23 mouse cellular contexts compared by ENCODE assay signal in genomic region chr2:132096582-132096981, GRCm38 (mm10). TPM values are rescaled to one million over a fixed set of nuclear protein-coding genes. Genes with fewer than 3 reads are reported as not detected.
DNase-seq lines count a peak whose midpoint lies in the region; ATAC-seq lines count a peak whose summit lies in the region.
"Had no signal": no experiment of that assay in that cellular context is flagged by ENCODE, and none has a peak within 500 bp of the region (broad histone marks: within the 10 kb centered on the region; RNA-seq: fewer than 3 reads in every experiment).

No protein-coding gene starts in this region.

- DNase-seq in adrenal gland, postnatal 25 days, result peak; percentile 43
- DNase-seq in adrenal gland, adult 8-10 months, result no peak
- no peak for DNase-seq in kidney, postnatal 10 days
- peak; percentile 46 for DNase-seq in testis, postnatal 14 days (ENCODE audit: low spot score)
- no peak for DNase-seq in testis, postnatal 10 days (ENCODE audit: low spot score)
- DNase-seq in midbrain, embryonic 14.5 days, result no peak
- DNase-seq: cerebellum, adult 2 months; cerebellum, postnatal 10 days; gastrocnemius, postnatal 10 days; heart, adult 2 months; heart, postnatal 14 days had no signal

- no peak overlapping the region for H3K27ac ChIP-seq in kidney, embryonic 14.5 days (ENCODE audit: low read depth, low read length)
- peak overlapping the region; percentile 89 for H3K27ac ChIP-seq in macrophage
- no peak overlapping the region for H3K27ac ChIP-seq in midbrain, embryonic 14.5 days (replicated peaks; ENCODE audit: low read depth, low read length)
- H3K27ac ChIP-seq: embryonic facial prominence, embryonic 12.5 days; forebrain, embryonic 15.5 days; heart, adult 2 months; heart, embryonic 15.5 days; hindbrain, embryonic 10.5 days; hindbrain, embryonic 14.5 days; intestine, embryonic 15.5 days had no signal

- no peak overlapping the region for H3K4me3 ChIP-seq in kidney, embryonic 14.5 days (ENCODE audit: low read length)
- no peak overlapping the region for H3K4me3 ChIP-seq in macrophage (ENCODE audit: inconsistent target)
- no peak overlapping the region for H3K4me3 ChIP-seq in midbrain, embryonic 14.5 days (replicated peaks; ENCODE audit: low read depth, low read length)
- H3K4me3 ChIP-seq: embryonic facial prominence, embryonic 12.5 days; forebrain, embryonic 15.5 days; heart, adult 2 months; heart, embryonic 15.5 days; hindbrain, embryonic 10.5 days; intestine, embryonic 15.5 days had no signal

- no peak overlapping the region for H3K4me2 ChIP-seq in kidney, embryonic 14.5 days (replicated peaks; ENCODE audit: low read depth, low read length)
- H3K4me2 ChIP-seq in midbrain, embryonic 14.5 days (ENCODE audit: low read length), result no peak overlapping the region
- H3K4me2 ChIP-seq: embryonic facial prominence, embryonic 12.5 days; forebrain, embryonic 15.5 days; heart, embryonic 11.5 days; heart, embryonic 15.5 days; hindbrain, embryonic 14.5 days; intestine, embryonic 15.5 days had no signal

- H3K79me2 ChIP-seq in macrophage (ENCODE audit: inconsistent target), result peaks cover 91% of the 10 kb centered on the region

- no peak overlapping the region for H3K9ac ChIP-seq in kidney, embryonic 14.5 days (ENCODE audit: low read depth, low read length)
- no peak overlapping the region for H3K9ac ChIP-seq in midbrain, embryonic 14.5 days (replicated peaks; ENCODE audit: low read length)
- H3K9ac ChIP-seq: embryonic facial prominence, embryonic 12.5 days; forebrain, embryonic 15.5 days; heart, embryonic 15.5 days; hindbrain, embryonic 14.5 days; intestine, embryonic 15.5 days had no signal

- no peaks in the 10 kb centered on the region for H3K9me3 ChIP-seq in kidney, embryonic 14.5 days (ENCODE audit: control insufficient read depth, low read length)
- H3K9me3 ChIP-seq in midbrain, embryonic 14.5 days (ENCODE audit: control insufficient read depth, low read length), result no peaks in the 10 kb centered on the region
- H3K9me3 ChIP-seq: embryonic facial prominence, embryonic 12.5 days; forebrain, embryonic 15.5 days; G1E; heart, embryonic 15.5 days; hindbrain, embryonic 10.5 days; intestine, embryonic 15.5 days had no signal

- no peaks in the 10 kb centered on the region for H3K27me3 ChIP-seq in kidney, embryonic 14.5 days (ENCODE audit: control insufficient read depth, insufficient read depth, low read length)
- H3K27me3 ChIP-seq in midbrain, embryonic 14.5 days (ENCODE audit: control insufficient read depth, insufficient read depth, low read length), result no peaks in the 10 kb centered on the region
- H3K27me3 ChIP-seq: embryonic facial prominence, embryonic 12.5 days; forebrain, embryonic 15.5 days; heart, embryonic 15.5 days; intestine, embryonic 15.5 days; Patski had no signal

- 35% methylated on average over 4 of the region's 4 CpGs for WGBS in kidney, embryonic 14.5 days
- WGBS in macrophage (ENCODE audit: missing documents), result 85% methylated on average over 4 of the region's 4 CpGs
- 74% methylated on average over 4 of the region's 4 CpGs for WGBS in midbrain, embryonic 14.5 days

- peak; percentile 63; the same call in 1 of the 2 replicates for ATAC-seq in kidney, embryonic 14.5 days (ENCODE audit: low FRiP score, low TSS enrichment)
- ATAC-seq in midbrain, embryonic 14.5 days (ENCODE audit: low FRiP score, low TSS enrichment), result no peak
- ATAC-seq: activated CD4-positive, CD25-positive, alpha-beta regulatory T cell, adult 4 months; forebrain, embryonic 15.5 days; intestine, embryonic 15.5 days; Patski had no signal

- H3K36me3 ChIP-seq in kidney, embryonic 14.5 days (ENCODE audit: control insufficient read depth, insufficient read depth, low read length), result no peaks in the 10 kb centered on the region; the same call in 1 of the 2 replicates
- H3K36me3 ChIP-seq in macrophage (ENCODE audit: inconsistent target), result peaks cover 31% of the 10 kb centered on the region; the same call in 1 of the 2 replicates
- peaks cover 23% of the 10 kb centered on the region for H3K36me3 ChIP-seq in midbrain, embryonic 14.5 days (ENCODE audit: control insufficient read depth, insufficient read depth, low read length)

- peaks cover 19% of the 10 kb centered on the region for H3K4me1 ChIP-seq in kidney, embryonic 14.5 days (ENCODE audit: control insufficient read depth, insufficient read depth, low read length)
- no peaks in the 10 kb centered on the region for H3K4me1 ChIP-seq in midbrain, embryonic 14.5 days (ENCODE audit: control insufficient read depth, insufficient read depth, low read length)
- H3K4me1 ChIP-seq: embryonic facial prominence, embryonic 12.5 days; forebrain, embryonic 15.5 days; intestine, embryonic 15.5 days had no signal

RNA-seq across cellular contexts. Expression of gene Slc23a2, which starts 48.3 kb away (rescaled TPM):
- total RNA-seq in adrenal gland, postnatal 25 days (2021), result 61.4 and 68.0 TPM in 2 replicates
- 100 to 1,000 TPM; 102 to 154 (median 134) TPM for total RNA-seq in adrenal gland, adult 8-10 months (2022)
- polyA plus RNA-seq in kidney, embryonic 14.5 days (2014; fragmentation: Nextera tagmentation; extraction: Ambion mirVana), result 12.0 and 18.0 TPM in 2 replicates
- 100 to 1,000 TPM; 118 to 357 (median 244) TPM for total RNA-seq in macrophage (2018; cell fraction: chromatin; rRNA removed)
- total RNA-seq in macrophage (2018; cell fraction: cytosol; rRNA removed), result 100 to 1,000 TPM in 7 of 26 experiments, 10 to 100 TPM in 19; 71.9 to 117 (median 91.5) TPM
- 100 to 1,000 TPM; 142 to 294 (median 219) TPM for total RNA-seq in macrophage (2018; cell fraction: nucleus; rRNA removed)
- polyA plus RNA-seq in macrophage (2018), result 42.4 to 55.7 TPM (median 53.2 TPM) in 3 replicates
- 29.1 and 33.7 TPM in 2 replicates for polyA plus RNA-seq in midbrain, embryonic 14.5 days (2014; fragmentation: Nextera tagmentation; extraction: Ambion mirVana)

Comparison
In these comparisons a context has a peak if more than half of its experiments do, and no peak if none do; other contexts are left out.
1. DNase-seq: peak in adrenal gland, postnatal 25 days (single experiment) and testis, postnatal 14 days (single experiment); none in adrenal gland, adult 8-10 months (single experiment), kidney, postnatal 10 days (single experiment), testis, postnatal 10 days (single experiment) and midbrain, embryonic 14.5 days (single experiment).